Mouse (Mus musculus): Measurements from ENCODE around the gene Ltv1. TPM values are rescaled to one million over a fixed set of nuclear protein-coding genes. Genes with fewer than 3 reads are reported as not detected.

Ltv1 gene
- polyA plus RNA-seq, 1 experiment from 2014 or later: 60.6 TPM

DNA sequence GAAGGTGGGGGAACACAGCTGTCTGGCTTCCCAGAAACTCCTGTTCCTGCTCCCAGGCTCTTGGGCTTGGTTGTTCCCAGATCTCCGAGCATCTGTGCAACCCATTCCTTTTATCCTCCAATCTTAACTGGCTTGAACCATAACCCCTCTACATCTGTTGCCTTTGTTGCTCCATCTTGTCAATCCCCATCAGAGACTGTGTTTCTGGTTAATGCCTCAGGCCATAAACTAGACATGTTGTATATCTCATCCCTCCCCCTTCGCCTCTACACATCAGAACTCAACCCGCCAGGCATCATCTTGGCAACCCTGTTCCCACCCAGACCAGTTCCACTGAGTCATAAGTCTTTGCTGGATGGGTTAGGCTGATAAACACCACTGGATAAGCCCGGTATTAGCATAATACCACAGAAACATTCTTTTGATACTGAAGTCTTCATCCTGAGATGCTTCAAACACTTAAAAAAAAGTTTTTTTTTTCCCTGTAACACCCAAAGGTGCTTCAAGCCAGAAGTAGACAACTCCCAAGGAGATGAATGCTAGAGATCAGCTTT, 40.1 kb downstream of the Ltv1 start:
- ATAC-seq (ENCODE audit: low FRiP score): no peak
- peaks cover 4% of the 10 kb centered on the region for H3K4me1 ChIP-seq
- no peak overlapping the region for H3K4me2 ChIP-seq
- no peaks in the 10 kb centered on the region for H3K9me3 ChIP-seq
- no peaks in the 10 kb centered on the region for H3K36me3 ChIP-seq (replicated peaks)
- H3K9ac ChIP-seq: no peak overlapping the region
- 96% methylated on average over 4 of the region's 4 CpGs for WGBS
- no peak overlapping the region for H3K27ac ChIP-seq
- no peak overlapping the region for H3K4me3 ChIP-seq (replicated peaks)
- H3K27me3 ChIP-seq: no peaks in the 10 kb centered on the region

DNA sequence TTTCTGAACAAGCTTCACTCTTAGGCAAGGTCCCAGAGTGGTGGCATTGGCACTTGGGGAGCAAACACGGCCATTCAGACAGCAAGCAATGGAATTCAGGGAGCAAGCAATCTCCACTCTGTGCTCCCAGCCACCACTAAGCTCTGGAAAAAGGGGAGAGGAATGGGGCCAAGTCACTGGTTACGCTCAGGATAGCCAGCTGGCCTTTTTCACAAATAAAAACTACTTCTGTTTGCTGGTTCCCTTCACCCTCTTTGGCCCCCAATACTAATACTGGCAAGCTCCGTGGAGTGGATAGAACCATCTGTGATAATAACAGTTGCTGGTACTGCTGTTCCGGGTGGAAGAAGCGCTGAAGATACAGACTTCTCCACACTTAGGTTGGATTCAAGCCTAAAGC, 41.6 kb downstream of the Ltv1 start:
- no peak for ATAC-seq (ENCODE audit: low FRiP score)
- no peaks in the 10 kb centered on the region for H3K27me3 ChIP-seq
- H3K4me1 ChIP-seq: peaks cover 4% of the 10 kb centered on the region
- H3K9me3 ChIP-seq: no peaks in the 10 kb centered on the region
- H3K4me3 ChIP-seq (replicated peaks): no peak overlapping the region
- no peaks in the 10 kb centered on the region for H3K36me3 ChIP-seq (replicated peaks)
- no peak overlapping the region for H3K9ac ChIP-seq
- 78% methylated on average over 5 of the region's 5 CpGs for WGBS
- no peak overlapping the region for H3K27ac ChIP-seq
- H3K4me2 ChIP-seq: no peak overlapping the region

DNA sequence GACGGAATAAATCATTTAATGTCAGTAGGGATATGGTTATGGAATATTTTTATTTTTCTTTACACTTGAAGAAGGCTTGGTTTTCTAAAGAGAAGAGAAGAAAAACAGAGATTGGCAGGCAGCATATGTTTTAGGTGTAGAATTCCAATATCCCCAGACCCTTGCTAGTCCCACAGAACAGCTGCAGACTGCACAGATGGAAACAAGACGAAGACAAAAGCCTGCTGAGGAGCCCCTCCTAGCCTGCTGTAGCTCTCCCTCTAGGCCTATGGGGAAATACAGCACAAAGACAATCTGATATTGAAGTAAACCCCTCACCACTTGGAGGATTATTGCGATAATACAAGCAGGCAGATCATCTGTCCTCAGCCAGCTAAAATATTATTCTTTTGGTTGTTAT, 42.5 kb downstream of the Ltv1 start:
- no peaks in the 10 kb centered on the region for H3K9me3 ChIP-seq
- H3K4me1 ChIP-seq: peaks cover 4% of the 10 kb centered on the region
- H3K27me3 ChIP-seq: no peaks in the 10 kb centered on the region
- H3K27ac ChIP-seq: no peak overlapping the region
- no peaks in the 10 kb centered on the region for H3K36me3 ChIP-seq (replicated peaks)
- 69% methylated on average over 3 of the region's 3 CpGs for WGBS
- no peak for ATAC-seq (ENCODE audit: low FRiP score)
- no peak overlapping the region for H3K9ac ChIP-seq
- no peak overlapping the region for H3K4me3 ChIP-seq (replicated peaks)
- H3K4me2 ChIP-seq: no peak overlapping the region

DNA sequence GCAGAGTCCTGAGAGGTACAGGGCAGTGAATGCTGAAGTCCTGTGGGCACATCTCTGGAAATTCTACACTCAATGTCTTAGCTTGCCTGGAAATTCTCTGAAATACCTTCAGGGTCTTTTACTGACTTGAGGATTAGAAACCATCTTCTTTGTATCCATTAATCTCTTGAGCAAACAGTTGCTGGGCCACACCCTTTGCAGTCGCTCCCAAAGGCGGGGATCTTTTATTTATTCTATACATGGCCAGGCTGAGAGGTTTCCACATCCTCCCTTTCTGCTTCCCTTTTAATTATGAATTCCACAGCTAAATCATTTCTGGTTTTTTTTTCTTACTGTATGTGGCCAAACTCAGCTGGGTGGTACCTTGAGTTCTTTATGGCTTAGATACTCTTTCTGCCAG, 52.5 kb downstream of the Ltv1 start:
- Histone ChIP-seq H3K4me1 (no peaks in the 10 kb centered on the region), H3K36me3 (replicated peaks) (no peaks in the 10 kb centered on the region), H3K9ac (no peak overlapping the region), H3K27me3 (no peaks in the 10 kb centered on the region), H3K27ac (no peak overlapping the region), H3K9me3 (no peaks in the 10 kb centered on the region), H3K4me2 (no peak overlapping the region), H3K4me3 (replicated peaks) (no peak overlapping the region)
- ATAC-seq (ENCODE audit: low FRiP score): no peak
- 61% methylated on average over 2 of the region's 2 CpGs for WGBS

DNA sequence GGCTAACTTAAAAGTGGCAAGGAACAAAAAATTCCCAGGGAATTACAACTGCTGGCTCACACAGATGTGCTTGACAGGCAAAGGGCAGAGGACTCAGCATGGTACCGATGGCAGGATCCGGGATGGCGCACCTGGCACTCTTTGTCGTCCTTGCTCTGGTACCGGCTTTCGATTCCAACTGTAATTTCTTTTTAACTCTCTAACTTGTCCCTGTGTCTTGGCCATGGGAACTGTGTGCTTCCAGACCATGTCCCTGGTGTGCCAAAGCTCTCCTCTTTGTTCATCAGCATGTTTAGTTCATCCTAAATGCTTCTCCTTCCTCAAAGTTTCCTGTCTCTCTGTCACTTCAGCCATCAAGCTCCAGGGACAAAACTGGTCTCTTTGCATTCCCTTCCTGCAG, 55.1 kb downstream of the Ltv1 start:
- ATAC-seq (ENCODE audit: low FRiP score): no peak

DNA sequence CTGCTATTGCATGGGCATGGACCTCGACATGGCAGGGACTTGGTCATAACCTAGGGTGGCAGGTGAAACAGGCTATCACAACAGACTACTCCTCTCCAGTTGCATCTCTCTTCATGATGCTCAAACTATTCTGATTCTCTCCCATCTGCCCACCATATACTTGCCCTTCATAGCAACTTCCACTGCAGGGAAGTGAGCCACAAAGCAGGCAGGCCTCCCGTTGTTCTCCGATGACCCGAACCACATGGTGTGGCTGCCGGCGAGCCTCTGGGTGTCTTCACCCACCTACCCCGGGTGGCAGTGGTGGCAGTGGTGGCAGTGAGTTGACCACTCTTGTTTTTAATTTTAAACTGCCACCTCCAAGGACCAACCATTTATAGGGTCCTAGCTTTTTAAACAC, 57.2 kb downstream of the Ltv1 start:
- H3K4me3 ChIP-seq (replicated peaks): no peak overlapping the region
- no peak for ATAC-seq (ENCODE audit: low FRiP score)

More for the DNA sequence above, 55.1 kb downstream of the Ltv1 start:
- Histone ChIP-seq H3K9ac (no peak overlapping the region), H3K36me3 (replicated peaks) (no peaks in the 10 kb centered on the region), H3K4me2 (no peak overlapping the region), H3K4me1 (no peaks in the 10 kb centered on the region), H3K9me3 (no peaks in the 10 kb centered on the region), H3K27me3 (no peaks in the 10 kb centered on the region), H3K4me3 (replicated peaks) (no peak overlapping the region), H3K27ac (no peak overlapping the region)
- WGBS: 84% methylated on average over 6 of the region's 6 CpGs

DNA sequence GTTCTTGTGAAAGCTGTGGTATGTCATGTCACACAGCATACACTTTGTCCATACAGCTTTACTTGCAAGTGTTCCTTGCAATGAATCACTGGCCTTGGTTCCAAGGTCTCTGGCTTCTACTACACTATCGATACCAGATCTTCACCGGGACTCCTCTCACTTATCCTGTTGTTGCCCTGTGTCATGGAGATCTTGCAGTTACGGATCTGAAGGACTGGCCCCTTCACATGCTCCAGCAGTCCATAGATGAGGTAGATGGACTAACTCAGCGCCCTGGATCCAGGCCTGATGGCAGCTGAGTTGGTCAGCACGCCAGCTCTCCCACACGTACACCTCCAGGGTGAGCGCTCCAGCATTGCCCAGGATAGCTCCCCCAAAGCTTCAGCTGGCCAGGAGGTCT, 57.7 kb downstream of the Ltv1 start:
- Histone ChIP-seq H3K36me3 (replicated peaks) (no peaks in the 10 kb centered on the region), H3K9me3 (no peaks in the 10 kb centered on the region), H3K27me3 (no peaks in the 10 kb centered on the region), H3K4me2 (no peak overlapping the region), H3K4me1 (no peaks in the 10 kb centered on the region), H3K27ac (no peak overlapping the region), H3K9ac (no peak overlapping the region), H3K4me3 (replicated peaks) (no peak overlapping the region)
- ATAC-seq (ENCODE audit: low FRiP score): no peak
- 96% methylated on average over 7 of the region's 7 CpGs for WGBS

More for the DNA sequence above, 57.2 kb downstream of the Ltv1 start:
- H3K27me3 ChIP-seq: no peaks in the 10 kb centered on the region
- H3K27ac ChIP-seq: no peak overlapping the region
- H3K36me3 ChIP-seq (replicated peaks): no peaks in the 10 kb centered on the region
- H3K4me2 ChIP-seq: no peak overlapping the region
- no peaks in the 10 kb centered on the region for H3K9me3 ChIP-seq
- no peak overlapping the region for H3K9ac ChIP-seq
- no peaks in the 10 kb centered on the region for H3K4me1 ChIP-seq
- WGBS: 88% methylated on average over 7 of the region's 7 CpGs

DNA sequence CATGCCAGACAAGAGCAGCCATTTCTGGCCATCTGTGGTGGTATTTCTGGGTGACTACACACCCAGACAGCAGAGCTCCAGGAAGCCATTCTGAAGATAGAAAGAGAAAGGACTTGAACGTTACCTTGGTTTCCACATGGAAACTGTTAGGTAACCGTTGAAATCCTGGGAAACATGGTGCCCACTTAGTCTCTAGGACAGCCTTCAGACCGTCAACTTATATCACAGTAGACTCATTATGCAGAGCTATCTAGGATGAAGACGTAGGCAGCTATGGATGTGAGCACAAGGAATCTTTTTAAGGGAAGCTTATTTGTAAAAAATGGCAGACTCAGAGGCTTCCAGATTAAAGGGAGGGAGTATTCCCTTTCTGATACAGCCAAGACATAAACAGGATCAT, 59.1 kb downstream of the Ltv1 start:
- 93% methylated on average over 4 of the region's 4 CpGs for WGBS

More for the DNA sequence above, 59.1 kb downstream of the Ltv1 start:
- Histone ChIP-seq H3K4me1 (no peaks in the 10 kb centered on the region), H3K36me3 (replicated peaks) (peaks cover 3% of the 10 kb centered on the region), H3K4me2 (no peak overlapping the region), H3K9me3 (no peaks in the 10 kb centered on the region), H3K4me3 (replicated peaks) (no peak overlapping the region), H3K9ac (no peak overlapping the region), H3K27me3 (no peaks in the 10 kb centered on the region), H3K27ac (no peak overlapping the region)
- no peak for ATAC-seq (ENCODE audit: low FRiP score)

Other genes starting within 250 kb of the Ltv1 start
- 1.5 and 2.0 TPM in 2 replicates for gene Stx11, start 228.9 kb downstream of the Ltv1 start, polyA plus RNA-seq (2016; fragmentation: Nextera tagmentation; extraction: Ambion mirVana)
- 32.5 and 35.5 TPM in 2 replicates for gene Sf3b5, start 187.8 kb downstream of the Ltv1 start, polyA plus RNA-seq (2016; fragmentation: Nextera tagmentation; extraction: Ambion mirVana)
- gene Plagl1, start 132.7 kb downstream of the Ltv1 start, polyA plus RNA-seq (2016; fragmentation: Nextera tagmentation; extraction: Ambion mirVana): 93.2 and 102 TPM in 2 replicates
- gene Zc2hc1b, start 15.1 kb downstream of the Ltv1 start, polyA plus RNA-seq (2016; fragmentation: Nextera tagmentation; extraction: Ambion mirVana): not detected in 2 replicates

Measured in forebrain, embryonic 12.5 days (tissue).